Mouse (Mus musculus) layer of hippocampus, adult 2 months (tissue): ENCODE data around the gene Ppfia4. TPM values are rescaled to one million over a fixed set of nuclear protein-coding genes. Genes with fewer than 3 reads are reported as not detected.

ENCODE experiments used
- DNase-seq, 2 experiments: peaks; one replicate each; pipeline ENCODE4 v3.0.0; 2022; ENCODE audit warnings: low spot score in 2 of 2
- H3K27ac ChIP-seq: fragments of 200-600 bp; 2 replicates; pipeline ENCODE4 v1.8.1; 2022
- H3K4me3 ChIP-seq: fragments of 200-600 bp; 2 replicates; pipeline ENCODE4 v1.8.1; 2022; ENCODE audit warnings: mild to moderate bottlenecking
- CTCF ChIP-seq: fragments of 200-600 bp; conservative IDR thresholded peaks from 2 replicates; pipeline ENCODE4 v1.8.1; 2022; ENCODE audit warnings: antibody characterized with exemption, mild to moderate bottlenecking, moderate library complexity
- total RNA-seq, 2 experiments: library from RNA; stranded (reverse); gene quantifications; 2 replicates each; pipeline ENCODE4 v1.2.3; 2021

Ppfia4 gene
- total RNA-seq, 2 experiments from 2014 or later = 71.9 to 79.7 TPM

GRCm38 (mm10) chr1:134289598-134290099, 43.1 kb downstream of the Ppfia4 start, which contains the start of gene Myog:
Gene Myog (plus strand): TSS chr1:134289989.
- DNase-seq = no peak
- H3K4me3 ChIP-seq = no peak within 1 kb of the TSS
- TF ChIP-seq CTCF = no peak
- no peak within 1 kb of the TSS for H3K27ac ChIP-seq

- DNase-seq = no peak
- TF ChIP-seq CTCF = no peak
- no peak overlapping the region for H3K27ac ChIP-seq
- no peak overlapping the region for H3K4me3 ChIP-seq
These were observed 44.5 kb downstream of the Ppfia4 start for GRCm38 (mm10) chr1:134288239-134288638.

GRCm38 (mm10) chr1:134285458-134286120, 47.1 kb downstream of the Ppfia4 start:
- no peak overlapping the region for H3K27ac ChIP-seq
- H3K4me3 ChIP-seq = no peak overlapping the region
- DNase-seq = no peak
- TF ChIP-seq CTCF = no peak

GRCm38 (mm10) chr1:134283108-134283507, 49.6 kb downstream of the Ppfia4 start:
- no peak for TF ChIP-seq CTCF
- no peak overlapping the region for H3K4me3 ChIP-seq
- no peak for DNase-seq
- H3K27ac ChIP-seq = peak overlapping the region; percentile 36; the same call in 1 of the 2 replicates

GRCm38 (mm10) chr1:134282342-134282741, 50.4 kb downstream of the Ppfia4 start:
- TF ChIP-seq CTCF = no peak
- DNase-seq = no peak
- H3K27ac ChIP-seq = peak overlapping the region; percentile 36
- H3K4me3 ChIP-seq = no peak overlapping the region

- H3K4me3 ChIP-seq = no peak overlapping the region
- peak; percentile 51 for TF ChIP-seq CTCF
- no peak overlapping the region for H3K27ac ChIP-seq
- DNase-seq = no peak
These were observed 51.2 kb downstream of the Ppfia4 start for GRCm38 (mm10) chr1:134281563-134281962.

- no peak overlapping the region for H3K4me3 ChIP-seq
- TF ChIP-seq CTCF = no peak
- no peak overlapping the region for H3K27ac ChIP-seq
- DNase-seq = no peak
These were observed 52.6 kb downstream of the Ppfia4 start for GRCm38 (mm10) chr1:134280174-134280573.

- H3K4me3 ChIP-seq = no peak overlapping the region
- TF ChIP-seq CTCF = no peak
- H3K27ac ChIP-seq = peak overlapping the region; percentile 86
- no peak for DNase-seq
These were observed 55.9 kb downstream of the Ppfia4 start for GRCm38 (mm10) chr1:134276823-134277222.

GRCm38 (mm10) chr1:134275616-134276464, 56.9 kb downstream of the Ppfia4 start:
- DNase-seq = no peak
- H3K4me3 ChIP-seq = no peak overlapping the region
- H3K27ac ChIP-seq = peak overlapping the region; percentile 86
- no peak for TF ChIP-seq CTCF

GRCm38 (mm10) chr1:134274483-134274920, 58.2 kb downstream of the Ppfia4 start:
- no peak for DNase-seq
- TF ChIP-seq CTCF = no peak
- no peak overlapping the region for H3K4me3 ChIP-seq
- H3K27ac ChIP-seq = peak overlapping the region; percentile 86

- TF ChIP-seq CTCF = no peak
- Histone ChIP-seq H3K27ac (peak overlapping the region; percentile 86), H3K4me3 (no peak overlapping the region)
- DNase-seq = peak in 1 of 2 experiments; percentile 65
These were observed 59.0 kb downstream of the Ppfia4 start for GRCm38 (mm10) chr1:134273493-134274395.

GRCm38 (mm10) chr1:134272754-134273250, 59.9 kb downstream of the Ppfia4 start:
- H3K4me3 ChIP-seq = no peak overlapping the region
- no peak for TF ChIP-seq CTCF
- peak overlapping the region; percentile 86 for H3K27ac ChIP-seq
- DNase-seq = no peak
